Mouse (Mus musculus) frontal cortex, postnatal 10 days (tissue): Measurements from ENCODE around the gene Vmn2r107.

ENCODE experiments used
- DNase-seq, 2 experiments: peaks; one replicate each; pipeline ENCODE4 v3.0.0; 2022; ENCODE audit warnings: low spot score in 2 of 2, mixed read lengths in 1 of 2

Vmn2r107 gene

GRCm38 (mm10) chr17:20344942-20345341, at the start of gene Vmn2r107:
Gene Vmn2r107 (plus strand): TSS chr17:20345242.
- no peak for DNase-seq

- DNase-seq = no peak
These were observed 39.3 kb upstream of the Vmn2r107 start for GRCm38 (mm10) chr17:20305790-20306189.

- no peak for DNase-seq
These were observed 54.1 kb downstream of the Vmn2r107 start for GRCm38 (mm10) chr17:20399105-20399504.

GRCm38 (mm10) chr17:20413846-20414245, 68.8 kb downstream of the Vmn2r107 start, which contains the start of gene Vmn1r224:
Gene Vmn1r224 (plus strand): TSS chr17:20414146.
- DNase-seq = no peak
